Mouse (Mus musculus): ENCODE measurements around the gene Suds3.

- TF ChIP-seq CTCF (conservative IDR thresholded peaks at IDR 0.05; ENCODE audit: low read length), result no peak
- no peak for TF ChIP-seq POU5F1 (IDR thresholded peaks at IDR 0.05; ENCODE audit: borderline replicate concordance, low read length)
- no peak for TF ChIP-seq NANOG (IDR thresholded peaks at IDR 0.05; ENCODE audit: borderline replicate concordance, low read length)
These were observed 1.8 kb upstream of the Suds3 start for GRCm38 (mm10) chr5:117117716-117118115.

Data from E14TG2a.4 (cell line).